Mouse (Mus musculus) ES-CJ7 (cell line): Measurements from ENCODE around the gene Axin1.
A peak's percentile ranks its signal among the peaks of the same experiment; 100 is the strongest.
"Not testable (repeated sequence)": the region's sequence is repeated elsewhere in the genome, so short reads cannot be mapped to it uniquely, and the experiment has no call there.

Source experiments
- DNase-seq: peaks from one replicate; pipeline ENCODE4 v3.0.0; 2011; ENCODE audit warnings: low read depth, low spot score

The Axin1 gene

GRCm38 (mm10) chr17:26119766-26120710 lies 18.4 kb upstream of the Axin1 start:
- peak; percentile 78 for DNase-seq

GRCm38 (mm10) chr17:26122431-26123140 lies 15.9 kb upstream of the Axin1 start:
- DNase-seq, result peak; percentile 38

- DNase-seq, result peak; percentile 98
Observed at GRCm38 (mm10) chr17:26123267-26123684, 15.2 kb upstream of the Axin1 start, which contains the start of gene Mrpl28. Gene Mrpl28 (plus strand): TSS chr17:26123500.

- no peak for DNase-seq
Observed at GRCm38 (mm10) chr17:26124560-26124959, 13.9 kb upstream of the Axin1 start.

GRCm38 (mm10) chr17:26125226-26125625 lies 13.3 kb upstream of the Axin1 start:
- DNase-seq, result no peak

GRCm38 (mm10) chr17:26131062-26131732 lies 7.3 kb upstream of the Axin1 start:
- no peak for DNase-seq

- no peak for DNase-seq
Observed at GRCm38 (mm10) chr17:26131856-26132853, 6.3 kb upstream of the Axin1 start.

GRCm38 (mm10) chr17:26137106-26137750 lies 1.3 kb upstream of the Axin1 start:
- DNase-seq, result no peak

GRCm38 (mm10) chr17:26137751-26138130 lies 747 bp upstream of the Axin1 start:
- no peak for DNase-seq

GRCm38 (mm10) chr17:26138901-26139381 lies 453 bp downstream of the Axin1 start:
- no peak for DNase-seq

GRCm38 (mm10) chr17:26142796-26143195 lies 4.3 kb downstream of the Axin1 start:
- DNase-seq, result no peak

- no peak for DNase-seq
Observed at GRCm38 (mm10) chr17:26143386-26143785, 4.9 kb downstream of the Axin1 start.

- no peak for DNase-seq
Observed at GRCm38 (mm10) chr17:26149056-26149455, 10.6 kb downstream of the Axin1 start.

GRCm38 (mm10) chr17:26151886-26152630 lies 13.6 kb downstream of the Axin1 start:
- DNase-seq, result no peak

- DNase-seq, result no peak
Observed at GRCm38 (mm10) chr17:26162736-26163135, 24.2 kb downstream of the Axin1 start.

- no peak for DNase-seq
Observed at GRCm38 (mm10) chr17:26168039-26168438, 29.6 kb downstream of the Axin1 start.

GRCm38 (mm10) chr17:26175248-26175647 lies 36.8 kb downstream of the Axin1 start:
- not testable (repeated sequence) for DNase-seq

- no peak for DNase-seq
Observed at GRCm38 (mm10) chr17:26178611-26179010, 40.1 kb downstream of the Axin1 start.

GRCm38 (mm10) chr17:26181179-26181578 lies 42.7 kb downstream of the Axin1 start:
- no peak for DNase-seq
